Comparison of ENCODE assay signal across 10 mouse cellular contexts in the genomic region with DNA sequence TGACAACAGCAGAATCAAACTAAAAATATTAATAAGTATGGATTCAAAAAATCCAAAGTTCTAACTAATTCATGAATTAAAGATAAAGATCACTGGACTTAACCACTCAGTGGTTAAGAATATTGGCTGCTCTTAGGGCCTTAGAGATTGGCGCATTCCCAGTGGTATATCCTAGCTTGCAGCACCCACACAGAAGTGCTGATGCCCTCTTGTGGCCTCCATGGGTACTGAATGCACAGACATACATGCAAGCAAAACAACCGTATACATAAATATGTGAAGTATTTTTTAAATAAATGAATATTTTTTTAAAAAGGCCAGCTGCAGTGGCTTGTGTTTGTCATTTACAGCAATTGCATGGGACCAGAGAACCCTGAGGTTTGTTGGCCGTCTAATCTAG. TPM values are rescaled to one million over a fixed set of nuclear protein-coding genes. Genes with fewer than 3 reads are reported as not detected.
DNase-seq lines count a peak whose midpoint lies in the region; ATAC-seq and TF ChIP-seq lines count a peak whose summit lies in the region.
"Had no signal": no experiment of that assay in that cellular context is flagged by ENCODE, and none has a peak within 500 bp of the region (broad histone marks: within the 10 kb centered on the region; RNA-seq: fewer than 3 reads in every experiment).

No protein-coding gene starts in this region.

- peak; percentile 66 for DNase-seq in midbrain, embryonic 10.5 days (ENCODE audit: low spot score)
- DNase-seq in hindlimb bud, embryonic 11.5 days (ENCODE audit: extremely low spot score, low read depth, low spot score): peak; percentile 44
- peak; percentile 52 for DNase-seq in liver, embryonic 13.5 days
- peak; percentile 46 for DNase-seq in right cerebral cortex, adult 18-20 months
- peak; percentile 39 to 54 for DNase-seq in urinary bladder, adult 18-20 months (ENCODE audit: low spot score in 2 of 2)

- no peak overlapping the region for H3K9ac ChIP-seq in midbrain, embryonic 13.5 days (replicated peaks)
- H3K9ac ChIP-seq in liver, embryonic 13.5 days: no peak overlapping the region
- H3K9ac ChIP-seq: heart, embryonic 13.5 days had no signal

- no peak for TF ChIP-seq POLR2A in bone marrow macrophage, adult 2 months (IDR thresholded peaks at IDR 0.05; ENCODE audit: borderline replicate concordance, low read depth, low read length)

- 74% methylated on average over 3 of the region's 3 CpGs for WGBS in midbrain, embryonic 10.5 days
- WGBS in midbrain, embryonic 13.5 days: 69% methylated on average over 3 of the region's 3 CpGs
- 71% methylated on average over 3 of the region's 3 CpGs for WGBS in liver, embryonic 13.5 days (ENCODE audit: insufficient replicate concordance)

- no peaks in the 10 kb centered on the region for H3K9me3 ChIP-seq in midbrain, embryonic 10.5 days (replicated peaks)
- no peaks in the 10 kb centered on the region for H3K9me3 ChIP-seq in midbrain, embryonic 13.5 days
- H3K9me3 ChIP-seq in liver, embryonic 13.5 days (replicated peaks): no peaks in the 10 kb centered on the region
- H3K9me3 ChIP-seq: heart, embryonic 13.5 days had no signal

- no peak overlapping the region for H3K4me2 ChIP-seq in midbrain, embryonic 13.5 days (replicated peaks)
- H3K4me2 ChIP-seq in liver, embryonic 13.5 days: no peak overlapping the region
- H3K4me2 ChIP-seq: heart, embryonic 13.5 days had no signal

- ATAC-seq in midbrain, embryonic 13.5 days: no peak
- 0 out of 2 replicates have a peak, but pooled peaks have one; percentile 40 for ATAC-seq in erythroblast, adult 5-6 weeks (replicated peaks; ENCODE audit: low FRiP score, poor library complexity, severe bottlenecking)
- ATAC-seq in liver, embryonic 13.5 days (ENCODE audit: low read depth): no peak

- H3K27me3 ChIP-seq in midbrain, embryonic 10.5 days (ENCODE audit: low read depth, poor library complexity, severe bottlenecking): no peaks in the 10 kb centered on the region
- no peaks in the 10 kb centered on the region for H3K27me3 ChIP-seq in midbrain, embryonic 13.5 days
- H3K27me3 ChIP-seq in liver, embryonic 13.5 days: no peaks in the 10 kb centered on the region
- H3K27me3 ChIP-seq: heart, embryonic 13.5 days had no signal

- H3K4me1 ChIP-seq in midbrain, embryonic 10.5 days: peaks cover 9% of the 10 kb centered on the region
- no peaks in the 10 kb centered on the region for H3K4me1 ChIP-seq in midbrain, embryonic 13.5 days (replicated peaks)
- no peaks in the 10 kb centered on the region for H3K4me1 ChIP-seq in bone marrow macrophage, adult 2 months (ENCODE audit: control insufficient read depth, insufficient read depth, low read length)
- no peaks in the 10 kb centered on the region for H3K4me1 ChIP-seq in liver, embryonic 13.5 days (replicated peaks)

- H3K4me3 ChIP-seq in midbrain, embryonic 10.5 days: no peak overlapping the region
- no peak overlapping the region for H3K4me3 ChIP-seq in midbrain, embryonic 13.5 days (replicated peaks)
- H3K4me3 ChIP-seq in bone marrow macrophage, adult 2 months (ENCODE audit: insufficient read depth, low read length): no peak overlapping the region
- no peak overlapping the region for H3K4me3 ChIP-seq in liver, embryonic 13.5 days (replicated peaks)
- H3K4me3 ChIP-seq: heart, embryonic 13.5 days had no signal

- TF ChIP-seq CTCF in bone marrow macrophage, adult 2 months (IDR thresholded peaks at IDR 0.05; ENCODE audit: low read depth, low read length): peak; percentile 59

- H3K36me3 ChIP-seq in midbrain, embryonic 10.5 days: peaks cover 22% of the 10 kb centered on the region
- H3K36me3 ChIP-seq in midbrain, embryonic 13.5 days: peaks cover 39% of the 10 kb centered on the region
- peaks cover 84% of the 10 kb centered on the region for H3K36me3 ChIP-seq in liver, embryonic 13.5 days

- H3K27ac ChIP-seq in midbrain, embryonic 10.5 days (replicated peaks): no peak overlapping the region
- H3K27ac ChIP-seq in midbrain, embryonic 13.5 days: no peak overlapping the region
- H3K27ac ChIP-seq in bone marrow macrophage, adult 2 months (ENCODE audit: insufficient read depth, low read depth, low read length): no peak overlapping the region
- H3K27ac ChIP-seq in liver, embryonic 13.5 days: no peak overlapping the region
- H3K27ac ChIP-seq: heart, embryonic 13.5 days had no signal

RNA-seq across cellular contexts. Expression of a gene that starts 48.0 kb away (rescaled TPM):
- 0.02 TPM in 1 of 2 replicates, not detected in the other for polyA plus RNA-seq in midbrain, embryonic 10.5 days (2016; fragmentation: Nextera tagmentation; extraction: Ambion mirVana)
- 0.03 and 0.04 TPM in 2 replicates for polyA plus RNA-seq in midbrain, embryonic 13.5 days (2015; fragmentation: Nextera tagmentation; extraction: Ambion mirVana)
- polyA plus RNA-seq in bone marrow macrophage, adult 2 months (2012; ENCODE audit: insufficient read depth, insufficient read length, missing spikeins): not detected in 2 replicates
- not detected in 2 replicates for total RNA-seq in erythroblast, adult 5-6 weeks (2015; ENCODE audit: low replicate concordance)
- 0.68 and 0.70 TPM in 2 replicates for total RNA-seq in erythroblast, adult 5-6 weeks (2017; ENCODE audit: low replicate concordance)
- polyA plus RNA-seq in liver, embryonic 13.5 days (2015; fragmentation: Nextera tagmentation; extraction: Ambion mirVana): 0.06 and 0.08 TPM in 2 replicates
- polyA plus RNA-seq: stomach, embryonic 14.5 days had no signal

RNA-seq across cellular contexts. Expression of a gene that starts 57.3 kb away (rescaled TPM):
- 69.7 and 74.0 TPM in 2 replicates for polyA plus RNA-seq in midbrain, embryonic 10.5 days (2016; fragmentation: Nextera tagmentation; extraction: Ambion mirVana)
- polyA plus RNA-seq in midbrain, embryonic 13.5 days (2015; fragmentation: Nextera tagmentation; extraction: Ambion mirVana): 46.1 and 50.3 TPM in 2 replicates
- 21.4 and 21.6 TPM in 2 replicates for polyA plus RNA-seq in bone marrow macrophage, adult 2 months (2012; ENCODE audit: insufficient read depth, insufficient read length, missing spikeins)
- total RNA-seq in erythroblast, adult 5-6 weeks (2015; ENCODE audit: low replicate concordance): 10.4 and 11.7 TPM in 2 replicates
- 7.5 and 7.8 TPM in 2 replicates for total RNA-seq in erythroblast, adult 5-6 weeks (2017; ENCODE audit: low replicate concordance)
- polyA plus RNA-seq in liver, embryonic 13.5 days (2015; fragmentation: Nextera tagmentation; extraction: Ambion mirVana): 29.9 and 34.9 TPM in 2 replicates
